Mouse (Mus musculus) gonadal fat pad, adult 2 months (tissue): ENCODE data around the gene Zfp1. TPM values are rescaled to one million over a fixed set of nuclear protein-coding genes. Genes with fewer than 3 reads are reported as not detected.

Source experiments
- DNase-seq: peaks from one replicate; pipeline ENCODE4 v3.0.0-alpha.2; 2012; ENCODE audit warnings: low read depth
- polyA plus RNA-seq: library from polyadenylated mRNA; depleted of rRNA; stranded (reverse); fragments of >200 nt; gene quantifications from 2 replicates; pipeline ENCODE4 v1.2.3, GENCODE M21; 2012

Zfp1 gene
- polyA plus RNA-seq, 1 experiment, result 12.1 TPM

- no peak for DNase-seq
Measured at GRCm38 (mm10) chr8:111676237-111676636, 33.0 kb downstream of the Zfp1 start.

GRCm38 (mm10) chr8:111678111-111678510 lies 34.9 kb downstream of the Zfp1 start:
- DNase-seq, result no peak

DNA sequence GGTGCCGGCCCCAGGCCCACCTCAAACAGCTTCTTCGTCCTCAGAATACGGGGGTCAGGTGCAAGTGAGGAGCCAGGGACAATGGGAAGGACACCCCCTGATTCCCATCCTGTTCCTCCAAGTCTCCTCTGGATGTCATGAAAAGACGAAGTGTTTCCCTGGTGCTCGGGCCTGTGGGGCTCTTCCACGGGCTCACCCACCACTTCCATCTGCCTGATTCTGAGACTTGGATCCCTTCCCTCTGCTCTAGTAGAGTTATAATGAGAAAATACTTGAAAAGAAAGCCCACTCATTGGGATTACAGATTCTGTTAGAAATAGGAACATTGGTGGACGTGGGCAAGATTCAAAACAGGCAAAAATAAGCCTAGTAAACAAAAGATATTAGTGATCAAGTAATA lies 35.6 kb downstream of the Zfp1 start:
- DNase-seq, result no peak

DNA sequence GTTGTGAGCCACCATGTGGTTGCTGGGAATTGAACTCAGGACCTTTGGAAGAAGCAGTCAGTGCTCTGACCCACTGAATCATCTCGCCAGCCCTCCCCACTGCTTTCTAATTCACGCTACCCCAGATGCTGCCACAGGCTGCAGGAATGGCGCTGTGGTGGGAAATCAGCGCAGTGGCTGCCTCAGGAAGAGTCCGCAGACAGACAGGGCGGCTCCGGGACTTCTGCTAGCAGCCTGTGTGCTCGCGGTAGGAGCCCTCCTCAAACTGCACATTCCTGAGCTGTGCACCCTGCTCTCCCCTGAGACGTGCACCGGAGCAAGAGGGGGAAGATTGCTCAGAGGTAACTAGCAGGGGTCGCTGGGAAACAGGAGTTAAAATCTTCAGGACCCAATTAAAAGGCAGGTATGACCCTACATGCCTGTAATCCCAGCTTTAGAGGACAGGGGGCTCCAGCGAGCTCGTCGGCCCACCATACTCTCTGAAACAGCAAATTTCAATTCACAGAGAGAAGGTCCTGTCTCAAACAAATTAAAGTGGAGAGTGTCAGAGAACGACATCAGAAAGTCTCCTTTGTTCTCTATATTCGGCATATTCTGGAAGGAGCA lies 37.3 kb downstream of the Zfp1 start:
- DNase-seq, result no peak

- no peak for DNase-seq
Measured at GRCm38 (mm10) chr8:111681153-111681552, 38.0 kb downstream of the Zfp1 start.

- no peak for DNase-seq
Measured at GRCm38 (mm10) chr8:111682521-111682920, 39.3 kb downstream of the Zfp1 start.

GRCm38 (mm10) chr8:111686881-111687280 lies 43.7 kb downstream of the Zfp1 start:
- no peak for DNase-seq

DNA sequence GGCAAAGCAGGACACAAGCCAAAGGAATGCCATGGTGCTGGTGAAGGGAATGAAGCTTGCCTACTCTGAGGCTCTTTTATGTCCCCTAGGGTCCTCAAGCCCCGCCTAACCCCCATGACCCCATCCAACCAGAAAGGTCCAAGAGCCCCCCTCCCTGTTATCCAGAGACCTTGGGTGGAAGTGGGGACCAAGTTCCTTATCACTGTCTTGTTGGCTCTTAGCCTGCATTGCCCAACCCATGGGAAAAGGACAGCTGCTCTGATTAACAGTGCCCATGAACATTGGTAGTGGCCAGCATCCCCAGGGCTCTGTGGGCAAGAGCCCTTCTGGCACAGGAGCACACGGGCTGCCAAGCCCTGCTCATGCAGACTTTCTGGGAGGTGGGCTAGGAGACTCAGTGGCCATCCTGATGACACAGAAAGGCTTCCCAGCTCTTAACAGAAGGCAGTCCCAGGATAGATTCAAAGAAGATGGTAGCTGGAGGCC lies 47.8 kb downstream of the Zfp1 start, which contains the start of gene Ctrb1:
TSS of gene Ctrb1 (minus strand) at position 51 of the 486 bp plus-strand sequence.
- DNase-seq, result no peak

GRCm38 (mm10) chr8:111693261-111693741 lies 50.1 kb downstream of the Zfp1 start:
- DNase-seq, result no peak

- DNase-seq, result no peak
Measured at GRCm38 (mm10) chr8:111695441-111695840, 52.2 kb downstream of the Zfp1 start.

DNA sequence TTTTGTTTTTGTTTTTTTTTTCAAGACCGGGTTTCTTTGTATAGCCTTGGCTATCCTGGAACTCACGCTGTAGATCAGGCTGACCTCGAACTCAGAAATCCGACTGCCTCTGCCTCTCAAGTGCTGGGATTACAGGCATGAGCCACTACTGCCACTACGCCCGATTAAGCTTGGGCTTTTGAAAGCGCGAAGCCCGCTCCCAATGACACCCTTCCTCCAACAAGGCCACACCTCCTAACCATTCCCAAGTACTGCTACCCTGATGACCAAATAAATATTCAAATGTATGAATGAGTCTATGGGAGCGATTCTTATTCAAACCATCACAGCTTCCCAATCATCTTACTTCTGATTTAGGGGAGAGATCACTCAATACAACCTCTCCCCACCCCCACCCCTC lies 54.5 kb downstream of the Zfp1 start:
- DNase-seq, result no peak

DNA sequence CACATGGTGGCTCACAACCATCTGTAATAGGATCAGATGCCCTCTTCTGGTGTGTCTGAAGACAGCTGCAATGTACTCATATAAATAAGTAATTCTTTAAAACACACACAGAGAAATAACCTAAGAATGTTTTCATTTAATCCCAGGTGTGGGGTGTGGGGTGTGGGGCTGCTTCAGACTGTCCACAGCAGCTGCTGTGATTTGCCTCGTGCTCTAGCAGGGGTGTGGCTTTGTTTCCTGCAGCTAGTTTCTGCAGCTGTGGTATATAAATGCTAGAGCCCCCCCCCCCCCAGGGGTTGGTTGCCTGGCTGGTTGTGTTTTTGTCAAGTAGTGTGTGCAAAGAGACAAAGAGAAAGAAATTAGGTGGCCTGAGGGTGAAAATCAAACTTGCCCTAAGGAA lies 55.8 kb downstream of the Zfp1 start:
- DNase-seq, result no peak

- no peak for DNase-seq
Measured at GRCm38 (mm10) chr8:111700201-111700600, 57.0 kb downstream of the Zfp1 start.

DNA sequence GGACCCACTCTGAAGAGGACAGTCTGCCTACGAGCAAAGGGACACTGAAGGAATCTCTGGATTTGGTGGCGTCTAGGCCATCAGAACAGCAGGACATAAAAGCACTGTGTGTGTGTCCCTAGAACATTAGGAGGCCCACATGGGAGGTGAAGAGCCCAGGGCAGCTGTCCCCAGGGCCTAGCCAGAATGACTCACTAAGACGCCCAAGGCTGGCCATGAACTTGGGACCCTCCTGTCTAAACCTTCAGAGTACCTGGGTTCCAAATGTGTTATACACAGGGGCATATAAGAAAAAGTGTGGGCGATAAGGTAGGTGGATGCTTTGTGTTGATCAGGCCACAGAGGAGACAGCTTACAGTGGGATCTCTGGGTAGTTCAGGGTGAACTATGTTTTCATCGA lies 57.5 kb downstream of the Zfp1 start:
- DNase-seq, result no peak

DNA sequence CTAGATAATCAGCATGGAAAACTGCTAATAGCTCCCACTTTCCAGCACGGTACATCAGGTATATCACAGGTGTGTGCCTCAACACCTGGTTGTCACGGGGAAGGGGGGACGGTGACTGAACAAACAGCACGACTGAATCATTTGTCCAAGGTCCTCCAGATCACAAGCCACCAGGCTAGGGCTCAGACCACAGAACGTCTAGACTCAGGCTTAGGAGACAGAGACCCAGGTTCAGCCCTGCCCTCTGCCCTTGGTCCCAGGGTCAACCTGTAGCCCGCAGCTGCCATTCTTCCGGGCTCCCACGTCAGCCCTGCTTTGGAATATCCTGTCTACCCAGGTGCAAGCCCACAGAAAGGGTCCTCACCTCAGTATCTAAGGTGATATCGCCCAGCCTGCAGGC lies 58.2 kb downstream of the Zfp1 start:
- DNase-seq, result no peak

DNA sequence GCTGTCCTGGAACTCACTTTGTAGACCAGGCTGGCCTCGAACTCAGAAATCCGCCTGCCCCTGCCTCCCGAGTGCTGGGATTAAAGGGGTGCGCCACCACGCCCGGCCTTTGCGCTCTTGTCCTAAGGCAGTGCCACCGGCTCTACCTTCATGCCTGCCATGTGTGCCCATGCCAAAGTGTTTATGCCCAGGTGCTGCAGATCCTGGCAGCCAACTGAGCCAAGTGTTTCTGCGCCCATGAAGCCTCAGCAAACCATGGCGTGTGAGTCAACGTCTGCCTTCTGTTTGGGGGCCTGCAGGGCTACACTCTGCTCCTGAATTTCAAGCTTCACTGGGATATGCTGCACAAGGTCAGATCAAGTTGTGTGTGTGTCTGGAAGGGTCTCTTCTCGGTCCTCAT lies 61.4 kb downstream of the Zfp1 start:
- no peak for DNase-seq

- no peak for DNase-seq
Measured at GRCm38 (mm10) chr8:111705222-111705621, 62.0 kb downstream of the Zfp1 start.

DNA sequence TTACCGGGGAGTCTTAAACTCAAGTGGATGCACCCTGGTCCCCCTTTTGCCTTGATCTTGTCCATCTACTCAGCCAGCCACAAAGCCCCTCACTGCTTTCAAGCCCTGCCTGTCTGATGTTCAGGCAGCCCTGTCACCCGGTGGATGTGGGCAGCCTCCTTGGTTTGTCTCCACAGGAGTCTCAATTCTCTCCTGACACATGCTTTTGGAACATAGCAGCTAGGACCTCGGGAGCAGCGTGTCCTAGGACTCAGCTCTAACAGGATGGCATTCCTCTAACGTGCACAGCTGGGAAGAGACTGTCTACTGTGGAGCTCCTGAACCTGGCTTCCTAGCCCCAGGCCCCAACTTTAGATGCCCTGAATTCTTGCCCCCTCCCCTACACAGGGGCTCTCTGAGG lies 62.5 kb downstream of the Zfp1 start:
- DNase-seq, result no peak

- no peak for DNase-seq
Measured at GRCm38 (mm10) chr8:111708265-111708664, 65.1 kb downstream of the Zfp1 start.

- DNase-seq, result no peak
Measured at GRCm38 (mm10) chr8:111709223-111709622, 66.0 kb downstream of the Zfp1 start.

- DNase-seq, result no peak
Measured at GRCm38 (mm10) chr8:111710777-111711485, 67.7 kb downstream of the Zfp1 start.

- no peak for DNase-seq
Measured at GRCm38 (mm10) chr8:111712135-111712534, 68.9 kb downstream of the Zfp1 start.

DNA sequence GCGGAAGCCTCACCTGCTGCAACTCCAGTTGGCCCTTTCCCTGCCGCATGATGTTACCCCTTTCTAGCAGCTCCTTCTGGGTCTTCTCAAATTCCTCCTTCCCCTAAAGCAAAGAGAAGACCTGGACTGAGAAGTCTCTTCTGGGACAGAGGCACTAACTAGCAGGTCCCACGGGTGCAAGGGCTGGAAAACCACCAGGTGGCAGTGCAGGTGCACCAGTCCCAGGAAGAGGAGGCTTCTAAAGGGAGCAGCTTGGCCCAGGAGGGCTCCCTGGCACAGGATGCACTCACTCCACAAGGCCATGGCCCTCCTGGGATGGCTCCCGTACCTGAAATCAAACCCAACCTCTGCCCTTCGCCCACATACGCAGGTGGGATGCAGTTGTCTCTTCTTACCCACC lies 69.4 kb downstream of the Zfp1 start:
- no peak for DNase-seq
